Mouse (Mus musculus) liver, embryonic 11.5 days (tissue): Measurements from ENCODE around the gene Efemp2. TPM values are rescaled to one million over a fixed set of nuclear protein-coding genes. Genes with fewer than 3 reads are reported as not detected.

ENCODE experiments used
- ATAC-seq: fragments of 200-750 bp; cut with Nextera tagmentation; replicated peaks from 2 replicates; pipeline ENCODE4 v1.8.0; 2017; ENCODE audit warnings: moderate number of reproducible peaks, mild to moderate bottlenecking, moderate TSS enrichment, moderate library complexity; ENCODE audit not compliant: low FRiP score
- DNase-seq: peaks from one replicate; pipeline ENCODE4 v3.0.0-alpha.2; 2017; ENCODE audit warnings: low spot score
- H3K27ac ChIP-seq: fragments of 300-500 bp; sonication (generic); 2 replicates; pipeline ENCODE4 v1.5.1; 2014; ENCODE audit warnings: mild to moderate bottlenecking, low read depth, low read length, control low read depth
- H3K27me3 ChIP-seq: fragments of 300-500 bp; sonication (generic); replicated peaks from 2 replicates; pipeline ENCODE4 v1.6.1; 2014; ENCODE audit warnings: low read length, mixed read lengths; ENCODE audit not compliant: control insufficient read depth, insufficient read depth
- H3K36me3 ChIP-seq: fragments of 300-500 bp; sonication (generic); 2 replicates; pipeline ENCODE4 v1.6.1; 2014; ENCODE audit warnings: mild to moderate bottlenecking, low read length, moderate library complexity, mixed read lengths; ENCODE audit not compliant: control insufficient read depth, insufficient read depth
- H3K4me1 ChIP-seq: fragments of 300-500 bp; sonication (generic); replicated peaks from 2 replicates; pipeline ENCODE4 v1.6.1; 2014; ENCODE audit warnings: low read length, mixed read lengths; ENCODE audit not compliant: control insufficient read depth, insufficient read depth
- H3K4me2 ChIP-seq: fragments of 300-500 bp; sonication (generic); 2 replicates; pipeline ENCODE4 v1.6.1; 2014; ENCODE audit warnings: mild to moderate bottlenecking, control low read depth, moderate library complexity
- H3K4me3 ChIP-seq: fragments of 300-500 bp; sonication (generic); 2 replicates; pipeline ENCODE4 v1.5.1; 2014; ENCODE audit warnings: low read depth, low read length, control low read depth
- H3K9ac ChIP-seq: fragments of 300-500 bp; sonication (generic); 2 replicates; pipeline ENCODE4 v1.6.1; 2014; ENCODE audit warnings: low read depth, low read length, control low read depth
- H3K9me3 ChIP-seq: fragments of 300-500 bp; sonication (generic); 2 replicates; pipeline ENCODE4 v1.6.1; 2016; ENCODE audit warnings: low read length, inconsistent platforms, mixed read lengths; ENCODE audit not compliant: control insufficient read depth
- WGBS: fragments of 180-500 bp; shearing (Covaris S2); extraction: QIAGEN DNeasy Blood & Tissue Kit; methylation state at CpG from one replicate; pipeline ENCODE4 v1.1.7; 2014; 5-methylcytosine and 5-hydroxymethylcytosine counted together
- polyA plus RNA-seq: library from polyadenylated mRNA; unstranded; fragments of >200 nt; fragmentation: Nextera tagmentation; extraction: Ambion mirVana; gene quantifications from 2 replicates; pipeline ENCODE4 v1.2.1, GENCODE M21; 2014

Efemp2 gene
- polyA plus RNA-seq, 1 experiment from 2014 or later: 55.3 TPM

DNA sequence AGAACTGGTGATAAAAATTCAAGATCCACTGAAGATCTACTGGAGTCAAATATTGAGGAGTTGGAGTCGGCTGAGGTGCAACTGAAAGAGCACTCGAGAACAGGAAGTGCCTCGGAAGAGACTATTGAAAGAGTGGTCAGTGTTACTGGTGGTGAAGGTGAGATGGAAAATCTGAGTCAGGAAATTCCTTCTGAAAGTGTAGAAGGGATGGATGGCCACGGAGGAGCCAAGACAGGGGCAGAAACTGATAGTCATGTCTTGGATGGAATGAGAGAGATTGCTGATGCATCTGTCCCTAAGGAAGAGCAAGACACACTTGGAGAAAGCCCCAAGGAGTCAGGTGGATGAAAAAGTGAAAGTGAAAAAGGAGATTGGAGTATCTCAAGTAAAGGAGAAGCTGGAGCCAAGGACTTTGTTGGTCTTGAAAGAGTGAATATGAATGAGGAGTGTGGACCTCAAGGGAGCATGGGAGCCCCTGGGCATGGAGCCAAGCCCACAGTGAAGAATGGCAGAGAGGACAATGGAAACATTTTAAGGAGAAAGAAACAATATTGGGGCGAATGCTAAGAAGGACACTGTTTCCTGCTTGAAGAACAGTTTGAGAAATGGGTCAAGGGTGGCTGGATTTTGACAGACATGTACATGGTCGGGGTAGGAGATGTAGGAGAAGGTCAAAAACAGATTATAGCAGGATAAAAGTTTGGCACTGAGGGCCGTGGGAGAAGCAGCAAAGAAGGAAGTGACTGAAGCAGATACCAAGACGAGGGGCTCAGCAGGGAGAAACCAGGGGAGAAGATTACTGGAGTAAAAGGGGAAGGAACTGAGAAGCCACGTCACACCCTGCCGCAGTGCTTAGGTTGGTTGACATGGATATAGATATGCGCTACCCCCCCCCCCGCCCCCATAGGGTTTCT lies 38.6 kb downstream of the Efemp2 start:
- no peak overlapping the region for H3K27ac ChIP-seq
- ATAC-seq (no peak), DNase-seq (no peak)
- 0 out of 2 replicates have a peak overlapping the region, but pooled peaks have one; percentile 7 for H3K9ac ChIP-seq
- H3K36me3 ChIP-seq: no peaks in the 10 kb centered on the region
- no peaks in the 10 kb centered on the region for H3K27me3 ChIP-seq
- peaks cover 15% of the 10 kb centered on the region for H3K4me1 ChIP-seq
- peak overlapping the region; percentile 93 for H3K4me2 ChIP-seq
- H3K4me3 ChIP-seq: peak overlapping the region; percentile 24
- WGBS: 41% methylated on average over 12 of the region's 12 CpGs
- H3K9me3 ChIP-seq: no peaks in the 10 kb centered on the region

DNA sequence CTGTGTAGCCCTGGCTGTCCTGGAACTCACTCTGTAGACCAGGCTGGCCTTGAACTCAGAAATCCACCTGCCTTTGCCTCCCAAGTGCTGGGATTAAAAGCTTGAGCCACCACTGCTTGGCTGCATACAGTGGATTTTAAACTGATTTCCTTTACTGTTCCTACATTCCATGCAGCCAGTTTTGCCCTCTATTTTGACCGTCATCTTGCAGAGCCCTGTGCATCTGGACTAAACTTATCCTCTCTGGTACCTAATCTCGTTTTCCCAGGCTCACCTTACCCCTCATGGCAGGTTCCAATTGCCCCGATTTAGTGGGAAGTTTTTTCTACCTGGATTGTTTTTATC lies 39.2 kb downstream of the Efemp2 start:
- H3K4me2 ChIP-seq: peak overlapping the region; percentile 93
- WGBS: 65% methylated on average over 3 of the region's 3 CpGs
- no peak for ATAC-seq

DNA sequence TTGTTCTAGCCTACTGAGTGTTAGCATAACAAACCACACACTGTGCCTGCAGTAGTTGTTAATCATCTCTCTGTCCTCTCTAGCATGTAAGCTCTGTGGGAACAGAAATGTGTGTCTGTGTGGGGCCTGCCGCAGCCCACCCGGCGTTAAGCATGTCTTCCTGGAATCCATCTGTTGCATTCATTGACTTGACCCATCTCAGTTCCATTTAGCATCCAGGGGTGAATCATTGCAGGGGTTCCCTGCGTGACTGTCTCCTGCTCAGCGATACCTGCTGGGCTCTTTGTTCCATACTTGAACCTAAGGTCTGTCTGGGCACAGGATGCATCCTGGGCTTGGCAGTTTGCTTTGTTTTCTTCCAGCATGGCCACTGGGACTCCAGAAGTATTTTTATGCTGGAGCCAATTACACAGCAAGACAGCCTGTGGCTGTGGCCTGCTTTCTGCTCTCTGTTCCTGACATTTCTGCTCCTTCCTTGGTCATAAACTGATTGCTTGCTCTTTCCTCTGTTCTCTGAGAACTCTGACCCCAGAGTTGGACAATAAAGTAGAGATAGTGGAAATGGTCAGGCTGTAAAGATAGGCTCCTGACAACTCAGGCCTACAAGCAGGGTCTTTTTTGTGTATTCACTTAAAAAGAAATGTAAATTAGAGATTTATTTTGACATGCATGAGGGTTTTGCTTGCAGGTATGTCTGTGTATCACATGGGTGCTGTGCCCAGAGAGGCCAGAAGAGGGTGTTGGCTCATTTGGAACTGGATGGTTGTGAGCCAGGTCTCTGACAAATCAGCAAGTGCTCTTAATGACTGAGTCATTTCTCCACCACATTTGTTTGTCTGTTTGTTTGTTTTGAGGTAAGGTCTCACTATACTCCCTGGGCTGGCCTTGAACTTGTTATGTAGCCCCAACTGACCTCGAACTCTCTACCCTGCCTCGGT lies 42.4 kb downstream of the Efemp2 start:
- Histone ChIP-seq H3K4me3 (no peak overlapping the region), H3K4me2 (no peak overlapping the region), H3K36me3 (no peaks in the 10 kb centered on the region), H3K4me1 (peaks cover 14% of the 10 kb centered on the region), H3K27ac (no peak overlapping the region), H3K9me3 (no peaks in the 10 kb centered on the region), H3K27me3 (no peaks in the 10 kb centered on the region), H3K9ac (no peak overlapping the region)
- ATAC-seq (no peak), DNase-seq (no peak)
- WGBS: 88% methylated on average over 7 of the region's 7 CpGs

More for the DNA sequence above, 39.2 kb downstream of the Efemp2 start:
- no peak for DNase-seq
- H3K9me3 ChIP-seq: no peaks in the 10 kb centered on the region
- H3K27me3 ChIP-seq: no peaks in the 10 kb centered on the region
- H3K27ac ChIP-seq: no peak overlapping the region
- no peak overlapping the region for H3K4me3 ChIP-seq
- no peaks in the 10 kb centered on the region for H3K36me3 ChIP-seq
- H3K9ac ChIP-seq: no peak overlapping the region
- H3K4me1 ChIP-seq: peaks cover 15% of the 10 kb centered on the region

DNA sequence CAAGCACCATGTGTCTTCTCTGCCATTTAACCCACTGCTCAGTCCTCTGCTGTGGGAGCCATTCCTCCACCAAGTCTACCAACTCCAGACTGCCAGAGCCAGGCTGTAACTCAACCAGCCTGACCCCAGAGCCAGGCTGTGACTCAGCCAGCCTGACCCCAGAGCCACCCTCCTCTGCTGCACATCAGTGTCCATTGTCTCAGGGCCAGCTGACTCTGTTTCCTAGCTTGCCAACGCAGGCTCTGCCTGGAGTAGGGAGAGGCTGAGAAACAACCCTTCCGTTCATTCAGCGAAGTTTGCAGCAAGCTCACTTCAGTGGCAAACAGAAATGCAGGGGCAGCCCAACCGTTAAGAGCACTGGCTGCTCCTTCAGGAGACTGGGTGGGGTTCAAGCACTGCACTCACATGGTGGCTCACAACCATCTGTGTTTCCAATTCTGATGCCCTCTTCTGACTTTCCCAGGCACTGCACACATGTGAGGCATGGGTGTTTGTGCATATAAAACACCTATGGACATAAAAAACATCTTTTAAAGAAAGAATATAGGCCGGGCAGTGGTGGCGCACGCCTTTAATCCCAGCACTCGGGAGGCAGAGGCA lies 43.3 kb downstream of the Efemp2 start:
- H3K27ac ChIP-seq: no peak overlapping the region
- peaks cover 7% of the 10 kb centered on the region for H3K4me1 ChIP-seq
- H3K4me3 ChIP-seq: no peak overlapping the region
- ATAC-seq (no peak), DNase-seq (no peak)
- no peaks in the 10 kb centered on the region for H3K27me3 ChIP-seq
- H3K9me3 ChIP-seq: no peaks in the 10 kb centered on the region
- no peaks in the 10 kb centered on the region for H3K36me3 ChIP-seq
- no peak overlapping the region for H3K4me2 ChIP-seq
- 74% methylated on average over 8 of the region's 8 CpGs for WGBS
- H3K9ac ChIP-seq: 0 out of 2 replicates have a peak overlapping the region, but pooled peaks have one; percentile 9

DNA sequence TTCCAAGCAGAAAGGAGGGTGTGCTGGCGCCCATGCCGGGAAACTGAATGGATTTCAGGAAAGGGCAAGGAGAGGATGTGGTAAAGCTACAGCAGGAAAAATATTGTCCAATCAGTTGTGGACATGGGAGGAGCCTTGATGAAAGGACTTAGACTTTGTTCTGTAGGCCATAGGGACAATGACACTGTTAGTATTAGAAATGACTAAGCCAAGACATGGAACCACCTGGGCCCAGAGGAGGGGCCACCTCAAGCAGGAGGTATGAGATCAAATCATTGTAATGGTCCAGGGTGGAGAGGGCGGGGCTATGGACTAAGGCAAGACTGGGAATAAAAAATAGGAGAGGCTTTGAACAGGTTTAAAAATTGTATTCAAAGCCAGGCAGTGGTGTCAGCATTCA lies 45.0 kb downstream of the Efemp2 start:
- H3K4me3 ChIP-seq: no peak overlapping the region
- H3K36me3 ChIP-seq: no peaks in the 10 kb centered on the region
- no peaks in the 10 kb centered on the region for H3K27me3 ChIP-seq
- DNase-seq (no peak), ATAC-seq (no peak)
- H3K4me2 ChIP-seq: no peak overlapping the region
- H3K9ac ChIP-seq: no peak overlapping the region
- 72% methylated on average over 3 of the region's 3 CpGs for WGBS
- no peaks in the 10 kb centered on the region for H3K9me3 ChIP-seq
- H3K4me1 ChIP-seq: no peaks in the 10 kb centered on the region
- H3K27ac ChIP-seq: no peak overlapping the region

DNA sequence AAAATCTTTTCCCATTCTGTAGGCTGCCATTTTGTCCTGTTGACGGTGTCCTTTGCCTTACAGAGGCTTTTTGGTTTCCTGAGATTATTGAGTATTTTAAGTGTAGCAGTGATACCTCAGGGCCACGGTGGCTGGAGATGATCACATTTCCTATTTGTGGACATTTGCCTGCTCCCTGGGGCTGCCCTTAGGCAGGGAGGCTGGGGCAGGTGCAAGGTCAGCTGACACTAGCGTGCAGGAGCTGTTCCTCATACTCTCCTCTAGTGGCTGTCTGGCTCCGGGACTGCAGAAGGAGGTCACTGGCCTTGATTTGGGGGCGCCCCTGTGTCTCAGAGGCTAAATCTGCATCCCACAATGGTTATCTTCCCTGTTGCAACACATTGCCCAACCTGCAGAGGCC lies 51.5 kb downstream of the Efemp2 start:
- Histone ChIP-seq H3K4me2 (no peak overlapping the region), H3K9me3 (no peaks in the 10 kb centered on the region), H3K4me1 (peaks cover 6% of the 10 kb centered on the region; the same call in 1 of the 2 replicates), H3K36me3 (no peaks in the 10 kb centered on the region), H3K4me3 (no peak overlapping the region), H3K27me3 (no peaks in the 10 kb centered on the region), H3K27ac (no peak overlapping the region), H3K9ac (no peak overlapping the region)
- ATAC-seq: no peak
- 68% methylated on average over 5 of the region's 5 CpGs for WGBS
- no peak for DNase-seq

DNA sequence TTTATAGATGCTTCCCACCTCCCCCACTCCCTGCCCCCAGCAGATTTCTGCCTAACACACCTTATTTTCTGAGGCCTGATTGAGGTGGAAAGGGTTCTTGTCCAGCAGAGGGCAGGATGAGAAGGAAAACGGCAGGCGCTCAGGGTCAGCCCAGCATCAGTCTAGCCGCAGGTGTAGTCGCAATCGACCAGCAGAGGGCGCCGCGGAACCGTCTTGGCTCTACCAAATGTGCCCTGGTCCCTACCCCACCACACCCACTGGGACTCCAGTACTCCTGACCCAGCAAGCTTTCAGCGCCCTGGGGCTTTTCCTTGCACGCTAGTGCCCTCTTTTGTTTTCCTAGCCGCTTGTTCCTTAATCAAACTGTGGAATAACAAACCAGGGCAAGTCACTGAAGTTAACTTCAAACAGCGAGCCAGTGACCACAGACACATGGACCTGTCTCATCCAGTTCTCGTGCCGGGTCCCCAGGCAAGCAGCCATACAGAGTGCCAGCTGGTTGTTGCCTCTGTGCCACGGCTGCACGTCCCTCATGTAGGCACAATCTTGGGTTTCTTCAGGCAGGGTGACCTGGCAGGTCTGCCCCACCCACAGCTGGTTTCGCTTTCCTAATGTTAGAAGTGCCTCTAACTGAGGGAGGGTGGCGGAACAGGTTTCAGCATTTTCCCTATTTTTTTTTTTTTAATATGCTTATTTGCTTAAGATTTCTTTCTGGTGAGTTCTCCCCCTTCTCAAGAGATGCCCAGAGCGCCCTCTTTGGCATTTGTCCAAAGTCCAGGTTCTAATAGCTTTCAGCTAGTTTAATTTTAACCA lies 55.8 kb downstream of the Efemp2 start:
- H3K27ac ChIP-seq: no peak overlapping the region

DNA sequence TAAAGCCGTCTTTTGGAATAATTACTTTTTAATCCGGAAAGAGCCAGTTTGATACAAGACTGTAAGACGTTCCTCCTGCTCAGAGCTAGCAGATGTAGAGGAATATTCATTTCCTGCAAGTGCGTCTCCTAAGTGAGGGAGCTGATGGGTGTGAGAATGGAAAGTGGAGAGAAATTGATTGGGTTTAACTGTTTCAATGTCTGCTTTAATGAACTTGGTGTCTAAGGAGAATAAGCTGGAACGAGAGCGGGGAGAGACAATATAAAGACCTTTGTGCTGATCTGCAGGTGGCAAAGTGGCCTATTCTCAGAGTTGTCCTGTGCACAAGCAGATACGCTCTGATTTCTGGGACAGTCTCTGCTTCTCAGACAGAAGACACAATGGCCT lies 56.4 kb downstream of the Efemp2 start:
- H3K27ac ChIP-seq: no peak overlapping the region

More for the DNA sequence above, 55.8 kb downstream of the Efemp2 start:
- Histone ChIP-seq H3K9ac (0 out of 2 replicates have a peak overlapping the region, but pooled peaks have one; percentile 3), H3K36me3 (no peaks in the 10 kb centered on the region), H3K9me3 (no peaks in the 10 kb centered on the region), H3K27me3 (no peaks in the 10 kb centered on the region), H3K4me2 (peak overlapping the region; percentile 46), H3K4me3 (no peak overlapping the region), H3K4me1 (peaks cover 6% of the 10 kb centered on the region; the same call in 1 of the 2 replicates)
- peak; percentile 93 for DNase-seq
- WGBS: 24% methylated on average over 20 of the region's 20 CpGs
- ATAC-seq: peak; percentile 92

More for the DNA sequence above, 56.4 kb downstream of the Efemp2 start:
- Histone ChIP-seq H3K36me3 (no peaks in the 10 kb centered on the region), H3K9ac (no peak overlapping the region), H3K9me3 (no peaks in the 10 kb centered on the region), H3K4me3 (no peak overlapping the region), H3K4me2 (no peak overlapping the region), H3K4me1 (peaks cover 6% of the 10 kb centered on the region; the same call in 1 of the 2 replicates), H3K27me3 (no peaks in the 10 kb centered on the region)
- 74% methylated on average over 7 of the region's 7 CpGs for WGBS
- no peak for ATAC-seq
- DNase-seq: no peak
